Mouse (Mus musculus): ENCODE measurements around the gene Dis3l2. TPM values are rescaled to one million over a fixed set of nuclear protein-coding genes. Genes with fewer than 3 reads are reported as not detected.
A peak's percentile ranks its signal among the peaks of the same experiment; 100 is the strongest.

Dis3l2 gene
- polyA plus RNA-seq, 1 experiment from 2014 or later: 30.0 TPM

GRCm38 (mm10) chr1:86834351-86834987 is 130.9 kb downstream of the Dis3l2 start:
- WGBS: 50% methylated on average over 2 of the region's 2 CpGs
- DNase-seq (no peak), ATAC-seq (ENCODE audit: insufficient read depth) (no peak)
- no peaks in the 10 kb centered on the region for H3K4me1 ChIP-seq (ENCODE audit: insufficient read depth)
- no peaks in the 10 kb centered on the region for H3K9me3 ChIP-seq (ENCODE audit: low read depth, low read length)
- H3K36me3 ChIP-seq (ENCODE audit: insufficient read depth): no peaks in the 10 kb centered on the region
- H3K4me3 ChIP-seq (ENCODE audit: low read depth, low read length): no peak overlapping the region
- H3K27me3 ChIP-seq (ENCODE audit: insufficient read depth, low read length): no peaks in the 10 kb centered on the region
- no peak overlapping the region for H3K9ac ChIP-seq
- no peak overlapping the region for H3K4me2 ChIP-seq
- H3K27ac ChIP-seq (ENCODE audit: low read depth): no peak overlapping the region
- no peak for TF ChIP-seq CTCF (IDR thresholded peaks at IDR 0.05; ENCODE audit: low read depth)

- Histone ChIP-seq H3K4me1 (ENCODE audit: insufficient read depth) (no peaks in the 10 kb centered on the region), H3K9me3 (ENCODE audit: low read depth, low read length) (no peaks in the 10 kb centered on the region), H3K36me3 (ENCODE audit: insufficient read depth) (no peaks in the 10 kb centered on the region), H3K9ac (no peak overlapping the region), H3K4me2 (no peak overlapping the region), H3K27ac (ENCODE audit: low read depth) (no peak overlapping the region), H3K4me3 (ENCODE audit: low read depth, low read length) (no peak overlapping the region), H3K27me3 (ENCODE audit: insufficient read depth, low read length) (no peaks in the 10 kb centered on the region)
- WGBS: 73% methylated on average over 2 of the region's 2 CpGs
- ATAC-seq (ENCODE audit: insufficient read depth) (no peak), DNase-seq (no peak)
- no peak for TF ChIP-seq CTCF (IDR thresholded peaks at IDR 0.05; ENCODE audit: low read depth)
Measured at GRCm38 (mm10) chr1:86834988-86835387, 131.4 kb downstream of the Dis3l2 start.

- WGBS: 74% methylated on average over 2 of the region's 2 CpGs
- no peak for TF ChIP-seq CTCF (IDR thresholded peaks at IDR 0.05; ENCODE audit: low read depth)
Measured at GRCm38 (mm10) chr1:86850754-86851153, 147.1 kb downstream of the Dis3l2 start.

GRCm38 (mm10) chr1:86858876-86859275 is 155.3 kb downstream of the Dis3l2 start:
- TF ChIP-seq CTCF (IDR thresholded peaks at IDR 0.05; ENCODE audit: low read depth): no peak
- Histone ChIP-seq H3K4me2 (no peak overlapping the region), H3K27me3 (ENCODE audit: insufficient read depth, low read length) (no peaks in the 10 kb centered on the region), H3K4me3 (ENCODE audit: low read depth, low read length) (no peak overlapping the region), H3K4me1 (ENCODE audit: insufficient read depth) (no peaks in the 10 kb centered on the region), H3K9ac (no peak overlapping the region), H3K27ac (ENCODE audit: low read depth) (no peak overlapping the region), H3K9me3 (ENCODE audit: low read depth, low read length) (no peaks in the 10 kb centered on the region), H3K36me3 (ENCODE audit: insufficient read depth) (peaks cover 15% of the 10 kb centered on the region; the same call in 1 of the 2 replicates)
- no peak; the same call in 1 of the 2 replicates for ATAC-seq (ENCODE audit: insufficient read depth)
- WGBS: 39% methylated on average over 1 of the region's 1 CpGs
- DNase-seq: peak; percentile 46

More at GRCm38 (mm10) chr1:86850754-86851153, 147.1 kb downstream of the Dis3l2 start:
- no peak for ATAC-seq (ENCODE audit: insufficient read depth)
- Histone ChIP-seq H3K27ac (ENCODE audit: low read depth) (no peak overlapping the region), H3K36me3 (ENCODE audit: insufficient read depth) (0 out of 2 replicates have a peak, but pooled peaks cover 4% of the 10 kb centered on the region), H3K4me2 (no peak overlapping the region), H3K9me3 (ENCODE audit: low read depth, low read length) (no peaks in the 10 kb centered on the region), H3K4me1 (ENCODE audit: insufficient read depth) (no peaks in the 10 kb centered on the region), H3K27me3 (ENCODE audit: insufficient read depth, low read length) (no peaks in the 10 kb centered on the region), H3K4me3 (ENCODE audit: low read depth, low read length) (no peak overlapping the region), H3K9ac (no peak overlapping the region)
- no peak for DNase-seq

- no peak for DNase-seq
- Histone ChIP-seq H3K4me1 (ENCODE audit: insufficient read depth) (no peaks in the 10 kb centered on the region), H3K27ac (ENCODE audit: low read depth) (peak overlapping the region; percentile 55; the same call in 1 of the 2 replicates), H3K36me3 (ENCODE audit: insufficient read depth) (peaks cover 15% of the 10 kb centered on the region; the same call in 1 of the 2 replicates), H3K4me2 (no peak overlapping the region), H3K27me3 (ENCODE audit: insufficient read depth, low read length) (no peaks in the 10 kb centered on the region), H3K4me3 (ENCODE audit: low read depth, low read length) (no peak overlapping the region), H3K9ac (no peak overlapping the region), H3K9me3 (ENCODE audit: low read depth, low read length) (no peaks in the 10 kb centered on the region)
- ATAC-seq (ENCODE audit: insufficient read depth): no peak
- no peak for TF ChIP-seq CTCF (IDR thresholded peaks at IDR 0.05; ENCODE audit: low read depth)
- 24% methylated on average over 1 of the region's 1 CpGs for WGBS
Measured at GRCm38 (mm10) chr1:86859371-86859770, 155.8 kb downstream of the Dis3l2 start.

GRCm38 (mm10) chr1:86873745-86874144 is 170.1 kb downstream of the Dis3l2 start:
- DNase-seq (peak; percentile 13), ATAC-seq (ENCODE audit: insufficient read depth) (no peak)
- H3K4me3 ChIP-seq (ENCODE audit: low read depth, low read length): no peak overlapping the region
- no peak for TF ChIP-seq CTCF (IDR thresholded peaks at IDR 0.05; ENCODE audit: low read depth)
- H3K9me3 ChIP-seq (ENCODE audit: low read depth, low read length): no peaks in the 10 kb centered on the region
- 37% methylated on average over 2 of the region's 2 CpGs for WGBS
- no peaks in the 10 kb centered on the region; the same call in 1 of the 2 replicates for H3K36me3 ChIP-seq (ENCODE audit: insufficient read depth)
- no peaks in the 10 kb centered on the region for H3K27me3 ChIP-seq (ENCODE audit: insufficient read depth, low read length)
- no peak overlapping the region for H3K27ac ChIP-seq (ENCODE audit: low read depth)
- H3K4me1 ChIP-seq (ENCODE audit: insufficient read depth): no peaks in the 10 kb centered on the region
- no peak overlapping the region for H3K9ac ChIP-seq
- no peak overlapping the region for H3K4me2 ChIP-seq

GRCm38 (mm10) chr1:86878743-86879142 is 175.1 kb downstream of the Dis3l2 start:
- Histone ChIP-seq H3K4me3 (ENCODE audit: low read depth, low read length) (no peak overlapping the region), H3K4me1 (ENCODE audit: insufficient read depth) (no peaks in the 10 kb centered on the region), H3K4me2 (no peak overlapping the region), H3K9me3 (ENCODE audit: low read depth, low read length) (no peaks in the 10 kb centered on the region), H3K27me3 (ENCODE audit: insufficient read depth, low read length) (no peaks in the 10 kb centered on the region), H3K9ac (no peak overlapping the region), H3K27ac (ENCODE audit: low read depth) (no peak overlapping the region), H3K36me3 (ENCODE audit: insufficient read depth) (no peaks in the 10 kb centered on the region; the same call in 1 of the 2 replicates)
- ATAC-seq (ENCODE audit: insufficient read depth) (no peak), DNase-seq (no peak)
- TF ChIP-seq CTCF (IDR thresholded peaks at IDR 0.05; ENCODE audit: low read depth): no peak
